Mouse (Mus musculus) lung, postnatal 0 days (tissue): ENCODE measurements around the gene Kazn. TPM values are rescaled to one million over a fixed set of nuclear protein-coding genes. Genes with fewer than 3 reads are reported as not detected.

ENCODE experiments used
- ATAC-seq: fragments of 200-750 bp; cut with Nextera tagmentation; 2 replicates; pipeline ENCODE4 v1.8.0; 2017; ENCODE audit warnings: moderate library complexity
- DNase-seq: peaks from one replicate; pipeline ENCODE4 v3.0.0-alpha.2; 2016; ENCODE audit warnings: low spot score
- H3K27ac ChIP-seq: fragments of 300-500 bp; sonication (generic); 2 replicates; pipeline ENCODE4 v1.5.1; 2014; ENCODE audit warnings: antibody characterized with exemption, mild to moderate bottlenecking, low read length, mixed read lengths
- H3K27me3 ChIP-seq: fragments of 300-500 bp; sonication (generic); replicated peaks from 2 replicates; pipeline ENCODE4 v1.6.1; 2014; ENCODE audit warnings: low read length, mixed read lengths; ENCODE audit not compliant: insufficient read depth
- H3K36me3 ChIP-seq: fragments of 300-500 bp; sonication (generic); 2 replicates; pipeline ENCODE4 v1.6.1; 2014; ENCODE audit warnings: low read length, mixed read lengths; ENCODE audit not compliant: insufficient read depth
- H3K4me1 ChIP-seq: fragments of 300-500 bp; sonication (generic); 2 replicates; pipeline ENCODE4 v1.6.1; 2014; ENCODE audit warnings: antibody characterized with exemption, low read depth, low read length, mixed read lengths; ENCODE audit not compliant: insufficient read depth
- H3K4me2 ChIP-seq: fragments of 300-500 bp; sonication (generic); replicated peaks from 2 replicates; pipeline ENCODE4 v1.6.1; 2014; ENCODE audit warnings: low read depth, mild to moderate bottlenecking, low read length, moderate library complexity, mixed read lengths
- H3K4me3 ChIP-seq: fragments of 300-500 bp; sonication (generic); 2 replicates; pipeline ENCODE4 v1.5.1; 2014; ENCODE audit warnings: low read depth, low read length
- H3K9ac ChIP-seq: fragments of 300-500 bp; sonication (generic); replicated peaks from 2 replicates; pipeline ENCODE4 v1.6.1; 2014; ENCODE audit warnings: low read depth, mild to moderate bottlenecking
- H3K9me3 ChIP-seq: fragments of 300-500 bp; sonication (generic); 2 replicates; pipeline ENCODE4 v1.6.1; 2016; ENCODE audit warnings: low read length, mixed read lengths
- CTCF ChIP-seq: IDR thresholded peaks from 2 replicates; pipeline ENCODE4 v1.5.1; 2016; ENCODE audit warnings: antibody characterized with exemption, mild to moderate bottlenecking
- EP300 ChIP-seq: IDR thresholded peaks from 2 replicates; pipeline ENCODE4 v1.6.1; 2016; ENCODE audit warnings: antibody characterized with exemption, mild to moderate bottlenecking, control low read depth
- WGBS: fragments of 180-500 bp; shearing (Covaris S2); extraction: QIAGEN DNeasy Blood & Tissue Kit; methylation state at CpG from one replicate; pipeline ENCODE4 v1.1.7; 2014; 5-methylcytosine and 5-hydroxymethylcytosine counted together
- polyA plus RNA-seq: library from polyadenylated mRNA; unstranded; fragments of >200 nt; fragmentation: Nextera tagmentation; extraction: Ambion mirVana; gene quantifications from 2 replicates; pipeline ENCODE4 v1.2.1, GENCODE M21; 2015

Gene Kazn
- polyA plus RNA-seq, 1 experiment from 2014 or later: 6.0 TPM

DNA sequence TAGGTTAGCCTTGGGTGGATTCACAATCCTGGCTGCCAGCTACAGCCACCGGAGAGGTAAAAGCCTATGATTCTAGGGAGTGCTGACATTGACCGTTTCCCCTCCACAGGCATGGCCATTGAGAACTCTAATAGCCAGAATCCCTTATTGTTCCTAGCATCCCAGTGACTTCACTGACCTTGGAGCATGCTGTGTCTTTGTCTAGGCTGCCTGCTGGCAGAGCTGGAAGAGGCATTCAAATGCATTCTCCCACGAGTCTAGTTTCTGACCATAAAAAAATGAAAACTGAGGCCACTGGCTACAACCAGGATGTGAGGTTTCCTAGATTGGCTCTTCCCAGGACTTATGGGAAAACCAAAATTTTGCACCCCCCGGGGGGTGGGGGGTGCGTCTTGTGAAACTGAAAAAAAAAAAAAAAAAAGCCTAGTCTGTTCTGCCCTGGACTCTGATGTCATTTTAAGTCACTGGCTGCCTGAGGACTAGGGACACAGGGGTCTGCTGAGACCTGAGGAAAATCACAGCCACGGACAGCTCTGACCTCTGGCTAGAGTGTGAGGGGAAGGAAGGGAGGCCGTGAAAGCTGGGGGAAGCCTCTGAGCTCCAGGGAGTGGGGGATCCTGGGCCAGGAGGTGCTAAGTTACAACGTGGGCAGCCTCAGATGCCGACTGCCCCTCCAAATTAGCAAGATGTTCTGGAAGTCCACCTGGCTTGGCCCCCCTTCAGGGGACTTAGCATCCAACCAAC lies 100.7 kb downstream of the Kazn start:
- Histone ChIP-seq H3K4me2 (no peak overlapping the region), H3K4me1 (no peaks in the 10 kb centered on the region), H3K27me3 (no peaks in the 10 kb centered on the region), H3K9ac (no peak overlapping the region), H3K4me3 (no peak overlapping the region), H3K9me3 (no peaks in the 10 kb centered on the region), H3K27ac (no peak overlapping the region), H3K36me3 (peaks cover 4% of the 10 kb centered on the region; the same call in 1 of the 2 replicates)
- DNase-seq (no peak), ATAC-seq (no peak)
- 67% methylated on average over 9 of the region's 9 CpGs for WGBS
- TF ChIP-seq EP300: no peak
- no peak for TF ChIP-seq CTCF

DNA sequence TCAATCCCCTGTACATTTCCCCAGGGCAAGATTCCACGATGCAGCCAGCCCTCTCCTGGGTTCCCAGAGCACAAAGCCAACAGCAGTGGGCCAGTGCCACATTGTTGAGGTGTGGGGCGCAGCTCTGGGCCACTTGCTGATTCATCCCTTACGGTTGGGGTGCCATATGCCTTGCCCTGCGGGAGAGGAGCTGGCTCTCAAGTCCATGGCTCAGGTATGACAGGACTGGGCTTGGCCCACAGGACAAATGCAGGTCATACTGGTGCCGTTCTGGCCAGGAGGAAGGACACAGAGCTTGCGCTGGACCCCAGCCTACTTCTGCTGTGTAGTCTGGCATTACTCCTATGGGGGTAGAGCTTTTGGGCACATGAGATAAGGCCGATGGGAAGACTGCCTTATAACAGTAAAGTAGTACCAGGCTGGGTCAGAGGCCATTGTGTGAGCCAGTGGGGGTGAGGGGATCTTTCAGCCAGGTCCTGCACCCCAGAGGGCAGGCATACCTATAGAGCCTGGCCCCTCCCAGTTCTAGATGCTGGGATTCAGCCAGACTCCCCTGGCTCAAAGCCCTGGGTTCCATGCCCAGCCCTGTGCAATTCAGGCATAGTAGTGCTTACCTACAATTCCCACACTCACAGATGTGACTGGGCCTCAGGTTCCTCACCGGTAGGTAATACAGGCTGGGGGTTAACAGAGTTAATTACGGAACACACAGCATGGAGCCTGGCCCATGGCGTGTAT lies 102.3 kb downstream of the Kazn start:
- DNase-seq: no peak
- H3K4me2 ChIP-seq: no peak overlapping the region
- H3K4me1 ChIP-seq: no peaks in the 10 kb centered on the region
- H3K9me3 ChIP-seq: no peaks in the 10 kb centered on the region
- ATAC-seq: no peak
- no peaks in the 10 kb centered on the region for H3K27me3 ChIP-seq
- TF ChIP-seq CTCF (no peak), EP300 (no peak)
- H3K9ac ChIP-seq: no peak overlapping the region
- peaks cover 4% of the 10 kb centered on the region; the same call in 1 of the 2 replicates for H3K36me3 ChIP-seq
- H3K4me3 ChIP-seq: no peak overlapping the region
- 93% methylated on average over 10 of the region's 10 CpGs for WGBS
- H3K27ac ChIP-seq: no peak overlapping the region

DNA sequence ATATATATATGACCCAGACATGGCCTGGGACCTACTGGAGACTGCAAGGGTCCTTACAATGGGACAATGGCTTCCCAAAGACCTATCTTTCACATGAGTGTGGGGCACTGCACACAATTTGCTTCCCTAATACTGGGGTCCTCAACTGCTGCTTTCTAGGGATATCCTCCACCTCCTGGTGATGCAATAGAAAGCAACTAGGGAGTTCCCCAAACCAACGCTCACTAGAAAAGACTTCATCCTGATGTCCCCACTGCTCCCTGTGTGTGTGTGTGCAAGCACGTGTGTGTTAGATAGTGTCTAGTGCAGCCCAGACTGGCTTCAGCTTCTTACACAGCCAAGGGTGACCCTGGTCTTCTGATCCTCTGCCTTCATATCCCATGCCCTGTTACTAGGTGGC lies 103.7 kb downstream of the Kazn start:
- ATAC-seq: no peak
- 81% methylated on average over 2 of the region's 2 CpGs for WGBS
- Histone ChIP-seq H3K4me1 (no peaks in the 10 kb centered on the region), H3K4me2 (no peak overlapping the region), H3K27ac (no peak overlapping the region), H3K9ac (no peak overlapping the region), H3K36me3 (no peaks in the 10 kb centered on the region), H3K4me3 (no peak overlapping the region), H3K9me3 (no peaks in the 10 kb centered on the region), H3K27me3 (no peaks in the 10 kb centered on the region)
- DNase-seq: no peak
- TF ChIP-seq EP300 (no peak), CTCF (no peak)

DNA sequence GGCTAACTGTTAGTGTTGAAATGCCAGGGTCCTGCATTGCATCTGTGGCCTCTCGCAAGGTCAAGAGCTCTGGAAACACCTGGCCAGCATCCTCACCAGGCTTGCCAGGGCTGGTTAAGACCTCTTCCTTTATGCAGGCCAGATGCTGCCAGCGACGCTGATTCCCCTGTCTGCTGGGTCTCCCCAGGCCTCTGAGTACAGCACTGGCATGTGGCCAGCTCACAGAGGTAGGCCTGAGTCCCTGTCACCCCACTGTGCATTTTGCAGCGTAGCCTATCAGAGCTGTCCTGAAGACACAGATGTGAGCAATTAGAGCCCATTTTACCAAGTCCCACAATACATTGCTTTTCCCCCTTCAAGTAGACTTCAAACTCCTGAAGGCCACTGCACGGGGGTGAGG lies 109.0 kb downstream of the Kazn start:
- TF ChIP-seq CTCF (no peak), EP300 (no peak)
- Histone ChIP-seq H3K4me2 (no peak overlapping the region), H3K9ac (no peak overlapping the region), H3K4me1 (no peaks in the 10 kb centered on the region), H3K27ac (no peak overlapping the region), H3K27me3 (no peaks in the 10 kb centered on the region), H3K4me3 (no peak overlapping the region), H3K9me3 (no peaks in the 10 kb centered on the region), H3K36me3 (no peaks in the 10 kb centered on the region)
- DNase-seq: no peak
- 62% methylated on average over 5 of the region's 5 CpGs for WGBS
- ATAC-seq: no peak

DNA sequence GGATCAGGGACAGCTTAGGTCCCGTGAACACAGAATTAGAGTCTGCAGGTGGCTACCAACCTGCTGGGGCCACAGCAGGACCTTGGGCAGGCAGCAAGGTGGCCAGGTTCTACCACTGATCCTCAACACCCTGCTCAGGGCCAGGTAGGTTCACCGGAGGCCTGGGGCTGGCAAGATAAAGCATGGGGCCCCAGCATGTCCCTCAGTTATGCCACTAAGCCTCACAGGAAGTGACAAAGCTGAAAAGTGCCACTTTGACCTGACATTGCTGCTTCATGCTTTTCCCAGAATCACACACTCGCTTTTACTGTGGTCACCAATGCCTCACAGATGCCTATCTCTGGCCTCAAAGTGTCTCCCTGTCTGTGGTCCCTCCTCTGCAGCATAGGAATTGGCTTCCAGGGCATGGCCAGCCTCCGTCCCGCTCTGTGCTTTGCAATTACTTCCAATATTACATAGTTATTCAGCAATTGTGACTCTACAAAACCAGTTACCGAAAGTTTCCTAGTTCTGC lies 111.9 kb downstream of the Kazn start:
- Histone ChIP-seq H3K9me3 (no peaks in the 10 kb centered on the region), H3K27me3 (no peaks in the 10 kb centered on the region), H3K4me3 (no peak overlapping the region), H3K9ac (no peak overlapping the region), H3K4me2 (no peak overlapping the region), H3K36me3 (no peaks in the 10 kb centered on the region), H3K4me1 (no peaks in the 10 kb centered on the region), H3K27ac (no peak overlapping the region)
- 78% methylated on average over 6 of the region's 6 CpGs for WGBS
- ATAC-seq (no peak), DNase-seq (no peak)
- TF ChIP-seq CTCF: no peak

DNA sequence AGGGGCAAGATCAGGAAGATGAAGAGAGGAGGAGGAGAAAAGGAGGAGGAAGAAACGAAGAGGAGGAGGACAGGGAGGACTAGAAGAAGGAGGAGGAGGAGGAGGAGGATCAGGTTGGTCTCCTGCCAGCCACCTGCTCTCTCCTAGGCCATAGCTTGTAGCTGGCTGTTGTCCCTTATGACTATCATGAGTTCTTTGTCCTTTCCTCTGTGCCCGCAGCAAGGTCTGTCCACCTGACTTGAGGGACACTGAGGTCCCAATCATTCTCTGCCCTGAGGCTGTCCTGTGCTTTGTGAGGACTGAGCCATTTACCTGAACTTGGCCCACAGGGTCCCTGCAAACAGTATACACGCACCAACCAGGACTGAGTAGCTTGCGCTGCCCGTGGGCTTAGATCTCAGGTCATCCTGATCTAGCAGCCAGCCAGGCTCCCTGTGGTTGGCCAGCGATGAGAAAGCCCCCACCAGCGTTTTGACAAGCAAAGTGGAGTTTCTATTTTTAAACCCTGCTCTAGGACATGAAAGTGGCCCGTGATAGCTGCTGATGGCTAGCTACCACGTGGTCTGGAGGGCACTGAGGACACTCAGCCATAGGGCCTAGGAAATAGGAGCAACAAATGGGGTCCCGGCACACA lies 112.4 kb downstream of the Kazn start:
- TF ChIP-seq CTCF (no peak), EP300 (no peak)
- Histone ChIP-seq H3K36me3 (no peaks in the 10 kb centered on the region), H3K4me2 (no peak overlapping the region), H3K27ac (no peak overlapping the region), H3K27me3 (no peaks in the 10 kb centered on the region), H3K4me3 (no peak overlapping the region), H3K4me1 (no peaks in the 10 kb centered on the region), H3K9ac (no peak overlapping the region), H3K9me3 (no peaks in the 10 kb centered on the region)
- DNase-seq (no peak), ATAC-seq (no peak)
- WGBS: 48% methylated on average over 10 of the region's 10 CpGs
